Mouse (Mus musculus): Measurements from ENCODE around the gene Rpl18a. TPM values are rescaled to one million over a fixed set of nuclear protein-coding genes. Genes with fewer than 3 reads are reported as not detected.

Gene Rpl18a
- polyA plus RNA-seq, 1 experiment from 2014 or later = 2,364 TPM

GRCm38 (mm10) chr8:70849333-70849990 is 47.8 kb downstream of the Rpl18a start:
- H3K4me1 ChIP-seq = peaks cover 3% of the 10 kb centered on the region; the same call in 1 of the 2 replicates
- no peak overlapping the region for H3K4me3 ChIP-seq
- H3K27me3 ChIP-seq (replicated peaks) = no peaks in the 10 kb centered on the region
- H3K9me3 ChIP-seq = no peaks in the 10 kb centered on the region
- H3K27ac ChIP-seq = no peak overlapping the region
- no peak overlapping the region for H3K4me2 ChIP-seq (replicated peaks)
- no peak for ATAC-seq (ENCODE audit: low FRiP score, low read depth)
- H3K36me3 ChIP-seq = peaks cover 18% of the 10 kb centered on the region
- H3K9ac ChIP-seq = no peak overlapping the region
- 91% methylated on average over 3 of the region's 3 CpGs for WGBS

GRCm38 (mm10) chr8:70846371-70847154 is 50.6 kb downstream of the Rpl18a start:
- Histone ChIP-seq H3K27ac (no peak overlapping the region), H3K4me2 (replicated peaks) (no peak overlapping the region), H3K4me3 (no peak overlapping the region), H3K4me1 (peaks cover 3% of the 10 kb centered on the region; the same call in 1 of the 2 replicates), H3K9me3 (no peaks in the 10 kb centered on the region), H3K27me3 (replicated peaks) (no peaks in the 10 kb centered on the region), H3K36me3 (0 out of 2 replicates have a peak, but pooled peaks cover 1% of the 10 kb centered on the region), H3K9ac (no peak overlapping the region)
- no peak for ATAC-seq (ENCODE audit: low FRiP score, low read depth)
- 58% methylated on average over 15 of the region's 15 CpGs for WGBS

- no peaks in the 10 kb centered on the region for H3K9me3 ChIP-seq
- H3K4me1 ChIP-seq = peaks cover 3% of the 10 kb centered on the region; the same call in 1 of the 2 replicates
- ATAC-seq (ENCODE audit: low FRiP score, low read depth) = no peak
- H3K4me2 ChIP-seq (replicated peaks) = no peak overlapping the region
- H3K27ac ChIP-seq = no peak overlapping the region
- WGBS = 39% methylated on average over 5 of the region's 5 CpGs
- no peaks in the 10 kb centered on the region for H3K36me3 ChIP-seq
- no peak overlapping the region for H3K9ac ChIP-seq
- H3K27me3 ChIP-seq (replicated peaks) = no peaks in the 10 kb centered on the region
- no peak overlapping the region for H3K4me3 ChIP-seq
These were observed 52.1 kb downstream of the Rpl18a start for GRCm38 (mm10) chr8:70845108-70845507.

MicroRNAs within 50 kb of the gene (microRNA counts, 519-probe panel; counts per million panel counts)
- 342 counts per million, percentile 67 among the panel's probes with 10 or more counts for microRNA mmu-miR-1969

Small RNA genes within 50 kb of the gene (microRNA-seq; reads per million reads assigned to microRNA genes)
- gene Mir1969 = 5.2 reads per million, percentile 16 among the genes with 10 or more reads in this experiment
- gene Mir7067 = not detected

Other genes starting within 250 kb of the Rpl18a start
- 181 and 188 TPM in 2 replicates for gene Pgpep1, start 237.0 kb downstream of the Rpl18a start, polyA plus RNA-seq (2016; fragmentation: Nextera tagmentation; extraction: Ambion mirVana)
- gene Lsm4, start 224.2 kb downstream of the Rpl18a start, polyA plus RNA-seq (2016; fragmentation: Nextera tagmentation; extraction: Ambion mirVana) = 264 and 277 TPM in 2 replicates
- 248 and 267 TPM in 2 replicates for gene Jund, start 198.5 kb downstream of the Rpl18a start, polyA plus RNA-seq (2016; fragmentation: Nextera tagmentation; extraction: Ambion mirVana)
- gene Iqcn, start 194.0 kb downstream of the Rpl18a start, polyA plus RNA-seq (2016; fragmentation: Nextera tagmentation; extraction: Ambion mirVana) = 0.06 and 0.16 TPM in 2 replicates
- gene Gm3336, start 178.9 kb downstream of the Rpl18a start, polyA plus RNA-seq (2016; fragmentation: Nextera tagmentation; extraction: Ambion mirVana) = not detected in 2 replicates
- gene Pde4c, start 173.7 kb downstream of the Rpl18a start, polyA plus RNA-seq (2016; fragmentation: Nextera tagmentation; extraction: Ambion mirVana) = 0.19 and 0.41 TPM in 2 replicates
- gene Rab3a, start 142.7 kb downstream of the Rpl18a start, polyA plus RNA-seq (2016; fragmentation: Nextera tagmentation; extraction: Ambion mirVana) = 184 and 199 TPM in 2 replicates
- gene Mpv17l2, start 136.5 kb downstream of the Rpl18a start, polyA plus RNA-seq (2016; fragmentation: Nextera tagmentation; extraction: Ambion mirVana) = 45.0 and 51.2 TPM in 2 replicates
- 84.0 and 84.6 TPM in 2 replicates for gene Pik3r2, start 120.7 kb downstream of the Rpl18a start, polyA plus RNA-seq (2016; fragmentation: Nextera tagmentation; extraction: Ambion mirVana)
- gene Mast3, start 92.4 kb downstream of the Rpl18a start, polyA plus RNA-seq (2016; fragmentation: Nextera tagmentation; extraction: Ambion mirVana) = 15.9 and 17.4 TPM in 2 replicates
- not detected in 2 replicates for gene Il12rb1, start 89.0 kb downstream of the Rpl18a start, polyA plus RNA-seq (2016; fragmentation: Nextera tagmentation; extraction: Ambion mirVana)
- gene Arrdc2, start 57.7 kb downstream of the Rpl18a start, polyA plus RNA-seq (2016; fragmentation: Nextera tagmentation; extraction: Ambion mirVana) = 9.7 and 10.2 TPM in 2 replicates
- 24.8 and 26.4 TPM in 2 replicates for gene Kcnn1, start 34.2 kb downstream of the Rpl18a start, polyA plus RNA-seq (2016; fragmentation: Nextera tagmentation; extraction: Ambion mirVana)
- 142 and 145 TPM in 2 replicates for gene Ccdc124, start 23.5 kb downstream of the Rpl18a start, polyA plus RNA-seq (2016; fragmentation: Nextera tagmentation; extraction: Ambion mirVana)
- 0.91 and 1.5 TPM in 2 replicates for gene Slc5a5, start 4.7 kb downstream of the Rpl18a start, polyA plus RNA-seq (2016; fragmentation: Nextera tagmentation; extraction: Ambion mirVana)
- 59.3 and 62.6 TPM in 2 replicates for gene Map1s, start 8.5 kb upstream of the Rpl18a start, polyA plus RNA-seq (2016; fragmentation: Nextera tagmentation; extraction: Ambion mirVana)